Mouse (Mus musculus): Measurements from ENCODE around the gene Sod2.
"Not testable (repeated sequence)": the region's sequence is repeated elsewhere in the genome, so short reads cannot be mapped to it uniquely, and the experiment has no call there.

Sod2 gene

DNA sequence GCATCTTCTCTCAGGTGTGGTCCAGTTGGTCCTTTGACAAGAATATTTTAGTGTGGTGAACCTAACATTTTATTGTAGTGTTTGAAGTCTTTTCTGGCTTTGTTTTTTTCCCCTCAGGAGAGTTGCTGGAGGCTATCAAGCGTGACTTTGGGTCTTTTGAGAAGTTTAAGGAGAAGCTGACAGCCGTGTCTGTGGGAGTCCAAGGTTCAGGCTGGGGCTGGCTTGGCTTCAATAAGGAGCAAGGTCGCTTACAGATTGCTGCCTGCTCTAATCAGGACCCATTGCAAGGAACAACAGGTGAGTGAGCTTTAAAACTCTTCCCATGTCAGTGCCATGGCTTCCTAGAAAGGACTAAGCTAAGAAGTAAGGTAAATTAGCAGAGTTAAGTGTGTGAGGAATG lies 6.7 kb downstream of the Sod2 start:
- no peak for DNase-seq

DNA sequence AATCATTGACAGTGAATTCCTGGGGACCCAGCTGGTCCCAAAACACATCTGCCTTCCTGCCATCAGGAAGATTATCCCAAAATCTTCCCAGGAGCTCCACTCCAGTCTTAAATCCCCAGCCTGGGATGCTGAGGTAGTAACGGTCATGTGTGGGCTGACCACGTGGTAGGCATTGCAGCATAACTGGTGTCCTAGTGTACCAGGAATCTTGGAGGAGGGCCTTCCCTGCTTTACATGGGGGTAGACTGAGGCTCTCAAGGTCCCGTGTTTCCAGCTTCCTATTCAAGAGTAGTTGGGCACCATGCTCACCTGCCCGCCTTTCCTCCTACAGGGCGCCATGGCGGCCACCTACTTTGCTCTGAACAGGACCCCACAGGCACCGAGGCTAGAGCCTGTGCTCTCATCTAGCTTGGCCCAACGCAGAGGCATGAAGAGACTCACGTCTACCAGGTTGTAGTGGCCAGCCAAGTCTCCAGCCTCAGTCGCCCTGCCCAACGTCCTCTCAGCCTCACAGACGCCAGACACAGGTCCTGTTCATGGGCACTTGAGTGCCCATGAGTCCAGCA lies 30.1 kb downstream of the Sod2 start:
- DNase-seq, result not testable (repeated sequence)

DNA sequence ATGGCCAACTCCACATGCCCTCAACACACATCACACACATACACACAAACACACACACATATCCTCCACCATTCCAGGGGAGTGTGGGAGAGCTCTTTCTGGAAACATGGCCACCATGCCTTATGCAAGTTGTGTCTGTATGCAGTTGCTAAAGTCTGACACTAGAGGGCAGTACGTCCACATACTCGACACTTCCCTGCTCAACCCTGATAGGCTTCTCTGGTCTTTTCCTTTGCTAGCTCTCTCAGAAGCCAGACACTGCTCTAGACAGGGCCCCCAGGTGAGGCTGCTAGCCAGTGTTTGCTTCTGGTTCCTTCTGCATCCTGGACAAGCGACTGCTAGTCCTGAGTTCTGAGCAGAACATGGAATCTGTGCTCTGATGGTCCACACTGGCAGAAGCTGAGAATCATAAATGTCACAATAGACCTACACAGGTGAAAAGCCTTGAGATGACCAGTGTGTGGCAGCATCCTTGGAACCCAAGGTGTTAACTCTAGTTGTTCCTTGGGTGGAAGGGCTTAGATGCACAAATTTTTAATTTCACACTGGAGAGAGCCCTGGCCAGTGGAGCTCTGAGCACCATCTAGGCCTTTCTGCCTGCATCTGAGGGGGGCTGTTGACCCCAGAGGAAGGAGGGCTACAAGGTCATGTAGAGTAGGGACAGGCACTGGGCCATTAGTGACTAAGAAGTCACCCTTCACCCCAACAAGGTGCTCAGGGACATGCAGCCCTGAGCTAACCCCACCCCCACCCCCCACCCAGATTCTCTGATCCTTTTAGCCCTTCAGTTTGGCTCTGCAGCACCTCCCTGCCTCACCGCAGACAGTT lies 37.4 kb downstream of the Sod2 start:
- peak; percentile 41 for DNase-seq

DNA sequence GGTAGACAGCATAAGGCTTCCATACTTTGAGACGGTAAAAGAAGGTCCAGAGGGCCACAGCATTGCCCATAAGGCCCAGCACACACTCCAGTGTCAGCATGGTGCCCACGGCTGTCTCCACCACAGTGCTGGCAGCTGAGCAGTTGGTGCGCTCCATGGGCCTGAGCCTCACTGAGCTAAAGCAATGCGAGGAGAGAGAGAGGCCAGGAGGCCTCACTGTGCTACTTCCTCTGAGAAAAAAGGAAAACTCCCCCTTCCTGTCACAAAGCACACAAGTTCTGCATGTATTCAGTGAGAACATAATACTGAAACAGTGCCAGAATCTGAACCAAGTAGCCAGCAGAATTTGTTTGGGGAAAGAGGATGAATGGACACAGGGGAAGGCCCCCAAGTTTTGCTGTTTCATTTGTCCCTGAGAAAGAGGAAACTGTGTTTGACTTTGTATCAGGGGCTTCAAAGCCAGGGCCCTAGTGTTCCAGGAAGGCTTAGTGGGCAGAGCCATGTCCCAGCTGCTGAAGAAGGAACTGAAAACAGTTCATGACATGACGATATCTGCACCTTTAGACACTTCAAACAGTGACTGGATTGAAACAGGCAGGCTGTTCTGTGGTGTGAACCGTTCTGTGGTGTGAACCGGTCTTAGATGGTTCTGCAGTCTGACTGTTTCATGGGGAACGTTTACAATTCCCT lies 45.6 kb downstream of the Sod2 start, which contains the start of gene Gpr31b:
TSS of gene Gpr31b (minus strand) at position 173 of the 690 bp plus-strand sequence.
- DNase-seq, result not testable (repeated sequence)

DNA sequence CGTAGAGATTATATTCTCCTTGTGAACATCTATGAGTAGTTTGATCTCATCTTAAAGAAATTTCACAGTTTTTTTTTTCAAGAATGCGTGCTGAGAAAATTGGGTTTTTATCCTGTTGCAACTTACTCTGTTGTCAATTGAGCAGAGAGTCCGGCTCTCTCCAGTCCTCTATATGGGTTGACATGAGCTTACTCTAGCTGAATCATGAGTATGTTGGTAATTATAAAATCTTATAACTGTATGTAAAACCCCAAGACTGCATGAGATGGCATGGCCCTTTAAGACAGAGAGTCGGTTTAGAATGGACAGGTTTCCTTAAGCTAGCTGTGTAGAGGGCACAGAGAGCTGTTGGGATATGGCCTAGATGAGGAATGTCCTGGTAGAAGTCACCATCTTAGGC lies 54.2 kb downstream of the Sod2 start, which contains the start of gene Tcp10b:
TSS of gene Tcp10b (plus strand) at position 301 of the 400 bp plus-strand sequence.
- DNase-seq, result not testable (repeated sequence)

DNA sequence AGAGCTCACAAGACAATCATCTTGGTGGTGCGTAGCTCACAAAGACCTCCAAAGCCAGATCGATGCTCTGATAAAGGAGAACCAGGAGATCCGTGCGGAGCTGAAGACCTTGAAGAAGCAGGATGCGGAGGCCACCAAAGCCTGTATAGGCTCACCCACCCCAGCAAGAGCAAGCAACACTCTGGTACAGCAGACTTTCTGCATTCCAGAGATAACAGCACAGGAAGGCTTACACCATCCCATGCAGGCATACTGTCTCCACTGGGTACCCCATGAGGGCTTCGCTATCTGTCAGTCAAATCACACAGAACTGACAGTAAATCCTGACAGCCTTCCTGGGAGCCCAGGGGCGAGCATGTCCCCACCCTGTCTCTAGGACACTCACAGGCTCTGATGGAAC lies 56.2 kb downstream of the Sod2 start:
- not testable (repeated sequence) for DNase-seq

DNA sequence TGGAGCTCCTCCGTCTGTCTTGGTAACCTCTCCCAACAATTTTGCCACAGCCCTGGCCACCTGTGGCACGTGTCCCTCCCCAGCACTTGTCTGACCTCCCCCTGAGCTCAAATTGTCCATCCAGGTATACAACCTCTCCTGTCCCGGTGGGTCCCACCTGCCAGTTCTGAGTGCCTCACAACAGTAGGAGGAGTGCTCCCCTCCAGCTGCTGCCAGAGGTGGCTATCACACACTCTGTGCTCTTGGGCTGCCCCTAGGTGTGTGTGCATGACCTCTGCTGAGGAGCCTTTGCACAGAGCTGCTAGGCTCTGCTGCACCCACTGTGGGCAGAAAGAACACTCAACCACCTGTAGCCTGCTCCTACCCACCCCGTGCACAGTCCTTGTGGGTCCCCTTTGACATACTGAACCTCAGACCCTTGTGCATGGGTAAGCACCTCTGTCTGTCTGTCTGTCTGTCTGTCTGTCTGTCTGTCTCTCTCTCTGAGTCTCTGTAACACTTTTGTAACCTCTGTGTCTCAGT lies 61.3 kb downstream of the Sod2 start:
- not testable (repeated sequence) for DNase-seq

DNA sequence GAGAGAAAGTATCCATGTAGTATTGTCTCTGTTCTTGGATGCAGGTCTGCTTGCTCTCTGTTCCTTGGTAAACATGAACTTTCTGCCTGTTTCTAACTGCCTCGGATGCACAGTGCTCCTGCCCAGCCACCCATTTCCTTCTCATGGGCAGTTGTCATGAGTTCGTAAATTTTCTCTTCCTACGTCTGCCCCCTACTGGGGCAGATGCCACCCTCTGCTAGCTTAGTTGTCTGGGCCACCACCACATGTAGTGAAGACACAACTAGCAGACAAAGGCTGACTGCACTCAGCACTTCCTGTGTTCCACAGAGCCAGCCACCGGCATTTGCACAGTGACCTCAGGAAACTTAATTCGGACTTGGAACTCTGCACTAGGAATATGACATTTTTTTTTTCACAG lies 62.6 kb downstream of the Sod2 start:
- not testable (repeated sequence) for DNase-seq
